19 mouse cellular contexts compared by ENCODE assay signal in the genomic region with DNA sequence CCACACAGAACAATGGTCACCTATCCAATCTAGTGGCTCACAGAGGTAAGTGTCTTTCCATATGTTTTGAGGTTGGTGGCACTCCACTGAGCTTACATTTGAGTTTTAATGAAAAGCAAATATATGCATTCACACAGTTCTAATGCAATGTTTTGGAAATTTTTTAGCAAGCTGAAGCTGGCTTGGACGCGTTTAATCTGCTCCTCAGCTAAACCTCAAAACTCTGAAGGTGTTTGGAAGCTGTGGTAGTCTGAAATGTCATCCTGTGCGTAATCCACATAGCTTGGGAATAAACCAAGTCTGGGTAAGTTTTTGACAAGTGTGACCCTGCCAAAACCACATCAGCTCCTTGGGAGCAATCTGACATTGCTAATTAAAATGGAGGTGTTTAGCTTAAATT.
"Had no signal": no experiment of that assay in that cellular context is flagged by ENCODE, and none has a peak within 500 bp of the region (broad histone marks: within the 10 kb centered on the region; RNA-seq: fewer than 3 reads in every experiment).

No protein-coding gene starts in this region.

- H3K27me3 ChIP-seq: midbrain, embryonic 12.5 days; neural tube, embryonic 13.5 days; neural tube, embryonic 15.5 days; stomach, embryonic 15.5 days had no signal

- H3K36me3 ChIP-seq: midbrain, embryonic 10.5 days; midbrain, embryonic 12.5 days; neural tube, embryonic 13.5 days; neural tube, embryonic 15.5 days; stomach, embryonic 15.5 days had no signal

- H3K4me3 ChIP-seq: midbrain, embryonic 10.5 days; midbrain, embryonic 12.5 days; myocyte; neural tube, embryonic 13.5 days; neural tube, embryonic 15.5 days; stomach, embryonic 15.5 days had no signal

- ATAC-seq: midbrain, embryonic 16.5 days had no signal

- DNase-seq: lung, adult 18-20 months; lung, embryonic 14.5 days; lung, postnatal 10 days; lung, postnatal 4 days; midbrain, embryonic 14.5 days; retina, postnatal 1 day; right cerebral cortex, adult 18-20 months; right cerebral cortex, postnatal 14 days; thymus, adult 18-20 months; thymus, postnatal 14 days; thymus, postnatal 36 days had no signal

- H3K4me1 ChIP-seq: midbrain, embryonic 10.5 days; midbrain, embryonic 12.5 days; neural tube, embryonic 13.5 days; neural tube, embryonic 15.5 days; stomach, embryonic 15.5 days had no signal

- H3K9ac ChIP-seq: lung, embryonic 14.5 days; midbrain, embryonic 12.5 days; neural tube, embryonic 13.5 days; neural tube, embryonic 15.5 days; stomach, embryonic 15.5 days had no signal

- H3K9me3 ChIP-seq: midbrain, embryonic 10.5 days; midbrain, embryonic 12.5 days; neural tube, embryonic 15.5 days; stomach, embryonic 15.5 days had no signal

- H3K27ac ChIP-seq: midbrain, embryonic 10.5 days; midbrain, embryonic 12.5 days; neural tube, embryonic 13.5 days; neural tube, embryonic 15.5 days; stomach, embryonic 15.5 days; stomach, postnatal 0 days had no signal

- H3K4me2 ChIP-seq: lung, embryonic 14.5 days; midbrain, embryonic 12.5 days; neural tube, embryonic 13.5 days; neural tube, embryonic 15.5 days; stomach, embryonic 15.5 days had no signal
